Mouse (Mus musculus): Measurements from ENCODE around the gene Afap1l2. TPM values are rescaled to one million over a fixed set of nuclear protein-coding genes. Genes with fewer than 3 reads are reported as not detected.
A peak's percentile ranks its signal among the peaks of the same experiment; 100 is the strongest.

Gene Afap1l2
- polyA plus RNA-seq, 1 experiment from 2014 or later = 11.7 TPM

- H3K9ac ChIP-seq (ENCODE audit: low read depth, low read length) = no peak overlapping the region
- 83% methylated on average over 10 of the region's 10 CpGs for WGBS
- ATAC-seq = no peak
Measured at GRCm38 (mm10) chr19:56887879-56888278, 120.1 kb downstream of the Afap1l2 start.

GRCm38 (mm10) chr19:56877364-56877763, 130.7 kb downstream of the Afap1l2 start:
- 65% methylated on average over 6 of the region's 6 CpGs for WGBS
- peaks cover 37% of the 10 kb centered on the region for H3K27me3 ChIP-seq (ENCODE audit: control insufficient read depth, insufficient read depth, low read depth, low read length)
- peaks cover 14% of the 10 kb centered on the region for H3K4me1 ChIP-seq (ENCODE audit: control insufficient read depth, insufficient read depth, low read length)
- H3K4me3 ChIP-seq (ENCODE audit: low read depth, low read length) = no peak overlapping the region
- ATAC-seq = no peak
- H3K27ac ChIP-seq (ENCODE audit: low read length) = no peak overlapping the region
- H3K9me3 ChIP-seq (replicated peaks; ENCODE audit: control insufficient read depth, low read length, poor library complexity, severe bottlenecking) = no peaks in the 10 kb centered on the region
- H3K36me3 ChIP-seq (ENCODE audit: control insufficient read depth, insufficient read depth, low read length) = no peaks in the 10 kb centered on the region
- no peak overlapping the region for H3K9ac ChIP-seq (ENCODE audit: low read depth, low read length)
- no peak overlapping the region for H3K4me2 ChIP-seq (ENCODE audit: low read length)

More at GRCm38 (mm10) chr19:56887879-56888278, 120.1 kb downstream of the Afap1l2 start:
- Histone ChIP-seq H3K4me2 (ENCODE audit: low read length) (no peak overlapping the region), H3K27ac (ENCODE audit: low read length) (no peak overlapping the region), H3K4me1 (ENCODE audit: control insufficient read depth, insufficient read depth, low read length) (no peaks in the 10 kb centered on the region), H3K9me3 (replicated peaks; ENCODE audit: control insufficient read depth, low read length, poor library complexity, severe bottlenecking) (no peaks in the 10 kb centered on the region), H3K27me3 (ENCODE audit: control insufficient read depth, insufficient read depth, low read depth, low read length) (no peaks in the 10 kb centered on the region), H3K4me3 (ENCODE audit: low read depth, low read length) (no peak overlapping the region), H3K36me3 (ENCODE audit: control insufficient read depth, insufficient read depth, low read length) (no peaks in the 10 kb centered on the region)

GRCm38 (mm10) chr19:56874601-56875315, 133.3 kb downstream of the Afap1l2 start:
- Histone ChIP-seq H3K9ac (ENCODE audit: low read depth, low read length) (peak overlapping the region; percentile 53), H3K36me3 (ENCODE audit: control insufficient read depth, insufficient read depth, low read length) (no peaks in the 10 kb centered on the region), H3K27ac (ENCODE audit: low read length) (no peak overlapping the region), H3K4me3 (ENCODE audit: low read depth, low read length) (peak overlapping the region; percentile 50), H3K4me1 (ENCODE audit: control insufficient read depth, insufficient read depth, low read length) (peaks cover 14% of the 10 kb centered on the region), H3K9me3 (replicated peaks; ENCODE audit: control insufficient read depth, low read length, poor library complexity, severe bottlenecking) (no peaks in the 10 kb centered on the region), H3K4me2 (ENCODE audit: low read length) (peak overlapping the region; percentile 96), H3K27me3 (ENCODE audit: control insufficient read depth, insufficient read depth, low read depth, low read length) (peaks cover 41% of the 10 kb centered on the region)
- WGBS = 7% methylated on average over 30 of the region's 30 CpGs
- 0 out of 2 replicates have a peak, but pooled peaks have one; percentile 42 for ATAC-seq

- Histone ChIP-seq H3K4me3 (ENCODE audit: low read depth, low read length) (peak within 1 kb of the TSS; percentile 50), H3K4me1 (ENCODE audit: control insufficient read depth, insufficient read depth, low read length) (peaks cover 14% of the 10 kb centered on the region), H3K9me3 (replicated peaks; ENCODE audit: control insufficient read depth, low read length, poor library complexity, severe bottlenecking) (no peaks in the 10 kb centered on the region), H3K27me3 (ENCODE audit: control insufficient read depth, insufficient read depth, low read depth, low read length) (peaks cover 41% of the 10 kb centered on the region), H3K27ac (ENCODE audit: low read length) (no peak within 1 kb of the TSS), H3K9ac (ENCODE audit: low read depth, low read length) (peak within 1 kb of the TSS; percentile 53), H3K4me2 (ENCODE audit: low read length) (peak within 1 kb of the TSS; percentile 96), H3K36me3 (ENCODE audit: control insufficient read depth, insufficient read depth, low read length) (no peaks in the 10 kb centered on the region)
- ATAC-seq = 0 out of 2 replicates have a peak, but pooled peaks have one; percentile 25
- WGBS = 4% methylated on average over 68 of the region's 71 CpGs
Measured at GRCm38 (mm10) chr19:56873816-56874600, 134.0 kb downstream of the Afap1l2 start, which contains the start of gene Vwa2. Gene Vwa2, plus strand, starts transcription at chr19:56874249.

GRCm38 (mm10) chr19:56867701-56868100, 140.3 kb downstream of the Afap1l2 start:
- ATAC-seq = no peak
- Histone ChIP-seq H3K27ac (ENCODE audit: low read length) (no peak overlapping the region), H3K4me1 (ENCODE audit: control insufficient read depth, insufficient read depth, low read length) (no peaks in the 10 kb centered on the region), H3K9me3 (replicated peaks; ENCODE audit: control insufficient read depth, low read length, poor library complexity, severe bottlenecking) (no peaks in the 10 kb centered on the region), H3K4me2 (ENCODE audit: low read length) (no peak overlapping the region), H3K36me3 (ENCODE audit: control insufficient read depth, insufficient read depth, low read length) (no peaks in the 10 kb centered on the region), H3K4me3 (ENCODE audit: low read depth, low read length) (no peak overlapping the region), H3K9ac (ENCODE audit: low read depth, low read length) (no peak overlapping the region), H3K27me3 (ENCODE audit: control insufficient read depth, insufficient read depth, low read depth, low read length) (peaks cover 7% of the 10 kb centered on the region)
- WGBS = 85% methylated on average over 4 of the region's 4 CpGs

Other genes with a start within 250 kb of the Afap1l2 start
- gene Ccdc186, start 186.0 kb downstream of the Afap1l2 start, polyA plus RNA-seq (2015; fragmentation: Nextera tagmentation; extraction: Ambion mirVana) = 22.2 and 27.3 TPM in 2 replicates
- gene Tdrd1, start 182.0 kb downstream of the Afap1l2 start, polyA plus RNA-seq (2015; fragmentation: Nextera tagmentation; extraction: Ambion mirVana) = 0.98 and 1.1 TPM in 2 replicates
- 0.57 and 0.70 TPM in 2 replicates for gene Vwa2, start 134.0 kb downstream of the Afap1l2 start, polyA plus RNA-seq (2015; fragmentation: Nextera tagmentation; extraction: Ambion mirVana)

Data from midbrain, embryonic 16.5 days (tissue).